Mouse (Mus musculus) midbrain, embryonic 15.5 days (tissue): Measurements from ENCODE around the gene Znrd1as. TPM values are rescaled to one million over a fixed set of nuclear protein-coding genes. Genes with fewer than 3 reads are reported as not detected.
A peak's percentile ranks its signal among the peaks of the same experiment; 100 is the strongest.

ENCODE experiments used
- ATAC-seq: fragments of 200-750 bp; cut with Nextera tagmentation; replicated peaks from 2 replicates; pipeline ENCODE4 v1.8.0; 2017; ENCODE audit warnings: moderate TSS enrichment
- H3K27ac ChIP-seq: fragments of 300-500 bp; sonication (generic); 2 replicates; pipeline ENCODE4 v1.5.1; 2015; ENCODE audit warnings: mild to moderate bottlenecking, inconsistent platforms
- H3K27me3 ChIP-seq: fragments of 300-500 bp; sonication (generic); replicated peaks from 2 replicates; pipeline ENCODE4 v1.6.1; 2015; ENCODE audit warnings: inconsistent platforms
- H3K36me3 ChIP-seq: fragments of 300-500 bp; sonication (generic); replicated peaks from 2 replicates; pipeline ENCODE4 v1.6.1; 2015; ENCODE audit warnings: inconsistent platforms
- H3K4me1 ChIP-seq: fragments of 300-500 bp; sonication (generic); 2 replicates; pipeline ENCODE4 v1.6.1; 2015; ENCODE audit warnings: inconsistent platforms
- H3K4me2 ChIP-seq: fragments of 300-500 bp; sonication (generic); 2 replicates; pipeline ENCODE4 v1.6.1; 2015; ENCODE audit warnings: inconsistent platforms, mild to moderate bottlenecking, moderate library complexity
- H3K4me3 ChIP-seq: fragments of 300-500 bp; sonication (generic); 2 replicates; pipeline ENCODE4 v1.5.1; 2015; ENCODE audit warnings: mild to moderate bottlenecking, inconsistent platforms
- H3K9ac ChIP-seq: fragments of 300-500 bp; sonication (generic); 2 replicates; pipeline ENCODE4 v1.6.1; 2015; ENCODE audit warnings: mild to moderate bottlenecking, inconsistent platforms
- H3K9me3 ChIP-seq: fragments of 300-500 bp; sonication (generic); 2 replicates; pipeline ENCODE4 v1.6.1; 2016; ENCODE audit warnings: inconsistent platforms
- WGBS: fragments of 180-500 bp; shearing (Covaris S2); methylation state at CpG from one replicate; pipeline ENCODE4 v1.1.7; 2015; ENCODE audit warnings: mixed read lengths; 5-methylcytosine and 5-hydroxymethylcytosine counted together
- polyA plus RNA-seq: library from polyadenylated mRNA; unstranded; fragments of >200 nt; fragmentation: Nextera tagmentation; extraction: Ambion mirVana; gene quantifications from 2 replicates; pipeline ENCODE4 v1.2.1, GENCODE M21; 2015

Znrd1as gene
- polyA plus RNA-seq, 1 experiment from 2014 or later = 4.9 TPM

GRCm38 (mm10) chr17:37008161-37008560 lies 49.8 kb downstream of the Znrd1as start:
- no peak overlapping the region for H3K4me2 ChIP-seq
- H3K4me1 ChIP-seq = peaks cover 51% of the 10 kb centered on the region
- H3K9ac ChIP-seq = no peak overlapping the region
- H3K36me3 ChIP-seq = peaks cover 47% of the 10 kb centered on the region
- no peak overlapping the region for H3K27ac ChIP-seq
- H3K4me3 ChIP-seq = no peak overlapping the region
- no peaks in the 10 kb centered on the region for H3K9me3 ChIP-seq
- no peak for ATAC-seq
- WGBS = 93% methylated on average over 6 of the region's 6 CpGs
- H3K27me3 ChIP-seq = no peaks in the 10 kb centered on the region

DNA sequence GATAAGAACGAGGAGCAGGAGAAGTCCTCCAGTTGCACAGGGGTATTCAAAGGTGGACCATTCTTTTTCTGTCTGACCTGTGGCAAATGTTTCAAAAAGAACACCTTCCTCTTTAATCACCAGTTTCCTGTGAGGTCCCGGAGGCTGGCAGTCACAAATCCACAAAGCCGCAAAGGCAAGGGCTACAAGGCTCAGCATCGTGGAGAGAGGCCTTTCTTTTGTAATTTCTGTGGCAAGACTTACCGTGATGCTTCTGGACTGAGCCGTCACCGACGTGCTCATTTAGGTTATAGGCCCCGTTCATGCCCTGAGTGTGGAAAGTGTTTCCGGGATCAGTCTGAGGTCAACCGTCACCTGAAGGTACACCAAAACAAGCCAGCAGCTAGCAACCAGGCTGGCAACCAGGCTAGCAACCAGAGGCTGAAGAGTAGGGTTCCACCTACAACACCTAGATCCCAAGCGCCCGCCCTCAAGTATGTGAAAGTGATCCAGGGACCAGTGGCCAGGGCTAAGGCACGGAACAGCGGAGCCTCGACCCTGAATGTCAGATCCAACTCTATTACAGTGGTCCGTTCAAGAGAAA lies 51.2 kb downstream of the Znrd1as start:
- no peak for ATAC-seq
- Histone ChIP-seq H3K27ac (no peak overlapping the region), H3K4me3 (no peak overlapping the region), H3K27me3 (no peaks in the 10 kb centered on the region), H3K4me1 (peaks cover 40% of the 10 kb centered on the region), H3K9me3 (no peaks in the 10 kb centered on the region), H3K36me3 (peaks cover 47% of the 10 kb centered on the region), H3K4me2 (no peak overlapping the region), H3K9ac (no peak overlapping the region)
- 94% methylated on average over 17 of the region's 17 CpGs for WGBS

GRCm38 (mm10) chr17:37011719-37012118 lies 53.3 kb downstream of the Znrd1as start:
- WGBS = 77% methylated on average over 3 of the region's 3 CpGs
- no peak for ATAC-seq

GRCm38 (mm10) chr17:37012141-37012540 lies 53.7 kb downstream of the Znrd1as start:
- Histone ChIP-seq H3K27ac (no peak overlapping the region), H3K27me3 (no peaks in the 10 kb centered on the region), H3K4me3 (no peak overlapping the region), H3K4me1 (peaks cover 27% of the 10 kb centered on the region), H3K9me3 (no peaks in the 10 kb centered on the region), H3K4me2 (no peak overlapping the region), H3K9ac (no peak overlapping the region), H3K36me3 (peaks cover 41% of the 10 kb centered on the region)
- WGBS = 86% methylated on average over 5 of the region's 5 CpGs
- ATAC-seq = 0 out of 2 replicates have a peak, but pooled peaks have one; percentile 14

More at GRCm38 (mm10) chr17:37011719-37012118, 53.3 kb downstream of the Znrd1as start:
- H3K36me3 ChIP-seq = peaks cover 45% of the 10 kb centered on the region
- H3K4me1 ChIP-seq = peaks cover 27% of the 10 kb centered on the region
- H3K9me3 ChIP-seq = no peaks in the 10 kb centered on the region
- no peak overlapping the region for H3K27ac ChIP-seq
- H3K9ac ChIP-seq = no peak overlapping the region
- H3K27me3 ChIP-seq = no peaks in the 10 kb centered on the region
- H3K4me2 ChIP-seq = no peak overlapping the region
- no peak overlapping the region for H3K4me3 ChIP-seq

Other genes with a start within 250 kb of the Znrd1as start
- not detected in 2 replicates for gene H2-M10.5, start 185.7 kb upstream of the Znrd1as start, polyA plus RNA-seq
- not detected in 2 replicates for gene H2-M10.6, start 146.4 kb upstream of the Znrd1as start, polyA plus RNA-seq
- gene Trim26, start 121.5 kb upstream of the Znrd1as start, polyA plus RNA-seq = 46.1 and 51.7 TPM in 2 replicates
- gene Trim15, start 91.4 kb upstream of the Znrd1as start, polyA plus RNA-seq = 0.79 and 1.2 TPM in 2 replicates
- gene Trim10, start 89.0 kb upstream of the Znrd1as start, polyA plus RNA-seq = 1.2 and 1.5 TPM in 2 replicates
- not detected in 2 replicates for gene Trim40, start 68.5 kb upstream of the Znrd1as start, polyA plus RNA-seq
- not detected in 2 replicates for gene Trim31, start 60.5 kb upstream of the Znrd1as start, polyA plus RNA-seq
- gene Rnf39, start 15.7 kb upstream of the Znrd1as start, polyA plus RNA-seq = 1.1 and 1.7 TPM in 2 replicates
- 163 and 172 TPM in 2 replicates for gene Ppp1r11, start 6.9 kb upstream of the Znrd1as start, polyA plus RNA-seq
- 51.0 and 52.7 TPM in 2 replicates for gene Znrd1, start within 50 bp of the Znrd1as start, polyA plus RNA-seq
- gene 2410137M14Rik, start 22.6 kb downstream of the Znrd1as start, polyA plus RNA-seq = 0.40 and 0.68 TPM in 2 replicates
- 3.4 and 3.8 TPM in 2 replicates for gene H2-M5, start 30.9 kb downstream of the Znrd1as start, polyA plus RNA-seq
- 289 and 324 TPM in 2 replicates for gene Zfp57, start 42.6 kb downstream of the Znrd1as start, polyA plus RNA-seq
- 2.4 and 3.7 TPM in 2 replicates for gene Mog, start 64.8 kb downstream of the Znrd1as start, polyA plus RNA-seq
- gene Gabbr1, start 87.4 kb downstream of the Znrd1as start, polyA plus RNA-seq = 86.4 and 88.8 TPM in 2 replicates
- 0.06 TPM in 1 of 2 replicates, not detected in the other for gene Olfr90, start 129.9 kb downstream of the Znrd1as start, polyA plus RNA-seq
- gene Olfr91, start 139.7 kb downstream of the Znrd1as start, polyA plus RNA-seq = not detected in 2 replicates
- not detected in 2 replicates for gene Olfr92, start 161.5 kb downstream of the Znrd1as start, polyA plus RNA-seq
- not detected in 2 replicates for gene Olfr93, start 202.9 kb downstream of the Znrd1as start, polyA plus RNA-seq
- gene Ubd, start 235.3 kb downstream of the Znrd1as start, polyA plus RNA-seq = not detected in 2 replicates
- gene Olfr94, start 242.4 kb downstream of the Znrd1as start, polyA plus RNA-seq = 0.10 and 0.26 TPM in 2 replicates